Mouse (Mus musculus) olfactory bulb, adult 2 months (tissue): ENCODE results near the gene Crisp4.

Source experiments
- CTCF ChIP-seq: fragments of 200-500 bp; IDR thresholded peaks from 2 replicates; pipeline ENCODE4 v1.5.1; 2012; ENCODE audit warnings: low read depth, mild to moderate bottlenecking, low read length, moderate library complexity; ENCODE audit not compliant: insufficient read depth
- POLR2A ChIP-seq: fragments of 200-500 bp; IDR thresholded peaks from 2 replicates; pipeline ENCODE4 v1.6.1; 2012; ENCODE audit warnings: mild to moderate bottlenecking, low read depth, low read length, moderate library complexity; ENCODE audit not compliant: insufficient read depth

- TF ChIP-seq POLR2A, result no peak
- no peak for TF ChIP-seq CTCF
Observed at GRCm38 (mm10) chr1:18170573-18170972, 24.9 kb upstream of the Crisp4 start.
